In genomic region chr13:30140149-30140548, GRCm38 (mm10) we compare ENCODE assay signal across 18 mouse cellular contexts. TPM values are rescaled to one million over a fixed set of nuclear protein-coding genes. Genes with fewer than 3 reads are reported as not detected.
A peak's percentile ranks its signal among the peaks of the same experiment; 100 is the strongest.
DNase-seq lines count a peak whose midpoint lies in the region; ATAC-seq and TF ChIP-seq lines count a peak whose summit lies in the region.
"Had no signal": no experiment of that assay in that cellular context is flagged by ENCODE, and none has a peak within 500 bp of the region (broad histone marks: within the 10 kb centered on the region; RNA-seq: fewer than 3 reads in every experiment).

No protein-coding gene starts in this region.

- no peak overlapping the region for H3K4me3 ChIP-seq in heart, embryonic 10.5 days
- H3K4me3 ChIP-seq in lung, postnatal 0 days (ENCODE audit: low read depth, low read length), result no peak overlapping the region
- no peak overlapping the region for H3K4me3 ChIP-seq in stomach, embryonic 16.5 days (replicated peaks; ENCODE audit: low read length)
- no peak overlapping the region for H3K4me3 ChIP-seq in stomach, postnatal 0 days (ENCODE audit: low read depth, low read length)
- no peak overlapping the region for H3K4me3 ChIP-seq in liver, embryonic 12.5 days

- H3K4me1 ChIP-seq in heart, embryonic 10.5 days, result 0 out of 2 replicates have a peak, but pooled peaks cover 11% of the 10 kb centered on the region
- peaks cover 4% of the 10 kb centered on the region; the same call in 1 of the 2 replicates for H3K4me1 ChIP-seq in lung, postnatal 0 days (ENCODE audit: insufficient read depth, low read depth, low read length)
- peaks cover 5% of the 10 kb centered on the region; the same call in 1 of the 2 replicates for H3K4me1 ChIP-seq in stomach, embryonic 16.5 days (ENCODE audit: control insufficient read depth, insufficient read depth, low read length)
- peaks cover 4% of the 10 kb centered on the region; the same call in 1 of the 2 replicates for H3K4me1 ChIP-seq in stomach, postnatal 0 days (replicated peaks; ENCODE audit: control insufficient read depth, insufficient read depth)
- H3K4me1 ChIP-seq in liver, embryonic 12.5 days, result peaks cover 13% of the 10 kb centered on the region

- ATAC-seq in lung, postnatal 0 days, result peak; percentile 66
- no peak for ATAC-seq in stomach, embryonic 16.5 days (ENCODE audit: insufficient read depth, low FRiP score)
- peak; percentile 0; the same call in 1 of the 2 replicates for ATAC-seq in stomach, postnatal 0 days (ENCODE audit: low FRiP score, low TSS enrichment)
- no peak for ATAC-seq in liver, embryonic 12.5 days
- ATAC-seq: activated CD4-positive, CD25-positive, alpha-beta regulatory T cell, adult 4 months; CD4-positive, CD25-positive, alpha-beta regulatory T cell, adult 4 months; Patski had no signal

- no peak for TF ChIP-seq CTCF in lung, postnatal 0 days (IDR thresholded peaks at IDR 0.05)
- no peak for TF ChIP-seq CTCF in stomach, postnatal 0 days (IDR thresholded peaks at IDR 0.05; ENCODE audit: low read depth)

- peak; percentile 25; the same call in 1 of the 2 replicates for TF ChIP-seq EP300 in lung, postnatal 0 days (IDR thresholded peaks at IDR 0.05)
- TF ChIP-seq EP300 in stomach, postnatal 0 days (optimal IDR thresholded peaks at IDR 0.05), result no peak

- peak; percentile 44 for DNase-seq in heart, adult 11 months
- no peak for DNase-seq in heart, embryonic 10.5 days (ENCODE audit: low spot score)
- DNase-seq in lung, postnatal 0 days (ENCODE audit: low spot score), result peak; percentile 59
- no peak for DNase-seq in lung, postnatal 25 days (ENCODE audit: low spot score)
- no peak for DNase-seq in stomach, postnatal 0 days (ENCODE audit: low spot score)
- no peak for DNase-seq in cerebellum, adult 11 months
- DNase-seq: adrenal gland, postnatal 10 days; adrenal gland, postnatal 25 days; B cell, adult 2 months; cerebellum, adult 11-12 months; cerebellum, adult 18-20 months had no signal

- no peaks in the 10 kb centered on the region for H3K9me3 ChIP-seq in heart, embryonic 10.5 days
- H3K9me3 ChIP-seq in lung, postnatal 0 days (ENCODE audit: low read length), result no peaks in the 10 kb centered on the region
- no peaks in the 10 kb centered on the region for H3K9me3 ChIP-seq in stomach, embryonic 16.5 days (replicated peaks; ENCODE audit: control insufficient read depth, low read length)
- H3K9me3 ChIP-seq in stomach, postnatal 0 days (ENCODE audit: control insufficient read depth, low read length), result no peaks in the 10 kb centered on the region
- H3K9me3 ChIP-seq in liver, embryonic 12.5 days (replicated peaks), result no peaks in the 10 kb centered on the region
- H3K9me3 ChIP-seq: G1E had no signal

- H3K9ac ChIP-seq in lung, postnatal 0 days (replicated peaks; ENCODE audit: low read depth), result no peak overlapping the region
- no peak overlapping the region for H3K9ac ChIP-seq in stomach, embryonic 16.5 days (ENCODE audit: low read length)
- no peak overlapping the region for H3K9ac ChIP-seq in stomach, postnatal 0 days (ENCODE audit: low read length)
- H3K9ac ChIP-seq in liver, embryonic 12.5 days, result no peak overlapping the region

- no peak overlapping the region for H3K4me2 ChIP-seq in lung, postnatal 0 days (replicated peaks; ENCODE audit: low read depth, low read length)
- H3K4me2 ChIP-seq in stomach, embryonic 16.5 days (ENCODE audit: low read depth, low read length), result no peak overlapping the region
- no peak overlapping the region for H3K4me2 ChIP-seq in stomach, postnatal 0 days (replicated peaks; ENCODE audit: low read depth)
- no peak overlapping the region for H3K4me2 ChIP-seq in liver, embryonic 12.5 days

- peaks cover 21% of the 10 kb centered on the region for H3K27me3 ChIP-seq in heart, embryonic 10.5 days (ENCODE audit: insufficient read depth, poor library complexity, severe bottlenecking)
- no peaks in the 10 kb centered on the region for H3K27me3 ChIP-seq in lung, postnatal 0 days (replicated peaks; ENCODE audit: insufficient read depth, low read length)
- no peaks in the 10 kb centered on the region for H3K27me3 ChIP-seq in stomach, embryonic 16.5 days (ENCODE audit: control insufficient read depth, insufficient read depth, low read length)
- H3K27me3 ChIP-seq in stomach, postnatal 0 days (ENCODE audit: control insufficient read depth, insufficient read depth, low read length), result no peaks in the 10 kb centered on the region
- H3K27me3 ChIP-seq in liver, embryonic 12.5 days (replicated peaks), result peaks cover 32% of the 10 kb centered on the region
- H3K27me3 ChIP-seq: CH12.LX, Patski had no signal

- no peak overlapping the region for H3K27ac ChIP-seq in heart, embryonic 10.5 days
- no peak overlapping the region for H3K27ac ChIP-seq in lung, postnatal 0 days (ENCODE audit: low read length)
- H3K27ac ChIP-seq in stomach, embryonic 16.5 days (ENCODE audit: low read length), result peak overlapping the region; percentile 16; the same call in 1 of the 2 replicates
- peak overlapping the region; percentile 63; the same call in 1 of the 2 replicates for H3K27ac ChIP-seq in stomach, postnatal 0 days (replicated peaks)
- H3K27ac ChIP-seq in liver, embryonic 12.5 days, result no peak overlapping the region

- 83% methylated on average over 5 of the region's 5 CpGs for WGBS in heart, embryonic 10.5 days
- 73% methylated on average over 5 of the region's 5 CpGs for WGBS in lung, postnatal 0 days
- 90% methylated on average over 5 of the region's 5 CpGs for WGBS in stomach, embryonic 16.5 days
- 86% methylated on average over 5 of the region's 5 CpGs for WGBS in stomach, postnatal 0 days
- WGBS in liver, embryonic 12.5 days (ENCODE audit: insufficient replicate concordance), result 73% methylated on average over 5 of the region's 5 CpGs

- no peaks in the 10 kb centered on the region for H3K36me3 ChIP-seq in heart, embryonic 10.5 days
- H3K36me3 ChIP-seq in lung, postnatal 0 days (ENCODE audit: insufficient read depth, low read length), result no peaks in the 10 kb centered on the region
- H3K36me3 ChIP-seq in stomach, embryonic 16.5 days (ENCODE audit: control insufficient read depth, insufficient read depth, low read length), result no peaks in the 10 kb centered on the region
- no peaks in the 10 kb centered on the region for H3K36me3 ChIP-seq in stomach, postnatal 0 days (ENCODE audit: control insufficient read depth, insufficient read depth, low read length)
- H3K36me3 ChIP-seq in liver, embryonic 12.5 days, result no peaks in the 10 kb centered on the region
- H3K36me3 ChIP-seq: G1E had no signal

RNA-seq across cellular contexts. Expression of gene Mboat1, which starts 3.9 kb away (rescaled TPM):
- 3.6 and 5.0 TPM in 2 replicates for polyA plus RNA-seq in heart, embryonic 10.5 days (2016; fragmentation: Nextera tagmentation; extraction: Ambion mirVana)
- polyA plus RNA-seq in lung, postnatal 0 days (2015; fragmentation: Nextera tagmentation; extraction: Ambion mirVana), result 18.6 and 20.6 TPM in 2 replicates
- polyA plus RNA-seq in stomach, embryonic 16.5 days (2015; fragmentation: Nextera tagmentation; extraction: Ambion mirVana), result 68.9 and 91.5 TPM in 2 replicates
- polyA plus RNA-seq in stomach, postnatal 0 days (2015; fragmentation: Nextera tagmentation; extraction: Ambion mirVana), result 98.7 and 104 TPM in 2 replicates
- polyA plus RNA-seq in liver, embryonic 12.5 days (2016; fragmentation: Nextera tagmentation; extraction: Ambion mirVana), result 2.6 TPM in 2 replicates
- polyA plus RNA-seq: G1E had no signal

Comparison
In these comparisons a context has a peak if more than half of its experiments do, and no peak if none do; other contexts are left out.
1. DNase-seq: peak in heart, adult 11 months (single experiment) and lung, postnatal 0 days (single experiment); none in heart, embryonic 10.5 days (single experiment), lung, postnatal 25 days (single experiment), stomach, postnatal 0 days (single experiment) and cerebellum, adult 11 months (single experiment).
2. ATAC-seq: peak in lung, postnatal 0 days (single experiment) and stomach, postnatal 0 days (single experiment); none in stomach, embryonic 16.5 days (single experiment) and liver, embryonic 12.5 days (single experiment).
3. H3K27ac ChIP-seq: peak in stomach, embryonic 16.5 days (single experiment) and stomach, postnatal 0 days (single experiment); none in heart, embryonic 10.5 days (single experiment), lung, postnatal 0 days (single experiment) and liver, embryonic 12.5 days (single experiment).